ENCODE assay signal across 9 mouse cellular contexts in the genomic region with DNA sequence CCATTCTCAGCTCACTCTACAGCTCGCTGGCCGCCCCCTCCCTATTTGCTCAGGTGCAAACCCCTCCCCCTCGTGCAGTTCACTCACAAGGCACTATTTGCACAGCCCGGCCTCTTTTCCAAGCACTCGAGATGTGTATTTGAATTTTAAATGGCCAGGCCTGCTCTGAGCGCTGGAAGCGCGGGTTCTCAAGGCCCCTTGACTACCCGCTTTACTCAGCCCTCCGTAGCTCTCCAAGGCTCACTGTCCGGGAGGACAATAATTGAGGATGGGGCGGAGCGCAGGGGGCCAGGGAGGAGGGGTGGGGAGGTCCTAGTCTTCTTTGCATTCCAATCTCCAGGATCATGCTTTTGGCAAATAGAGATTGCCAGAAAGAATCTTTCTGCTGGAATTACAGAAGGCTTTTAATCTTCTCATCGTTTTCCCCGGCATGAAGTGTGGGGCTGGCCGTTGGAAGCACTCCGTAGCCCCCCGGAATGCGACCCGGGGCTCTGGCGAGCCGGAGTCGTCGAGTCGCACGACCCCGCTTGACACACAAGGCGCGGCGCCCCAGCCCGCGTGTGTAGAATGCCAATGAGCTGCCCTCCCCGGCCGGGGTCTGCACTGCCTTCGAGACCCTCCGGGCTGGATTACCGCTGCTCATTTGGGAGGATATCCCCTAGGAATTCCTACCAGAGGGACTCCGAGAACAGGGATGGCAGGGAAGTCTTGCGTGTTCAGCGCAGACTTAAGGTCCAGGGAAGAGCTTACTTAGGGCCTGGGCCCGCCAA. TPM values are rescaled to one million over a fixed set of nuclear protein-coding genes. Genes with fewer than 3 reads are reported as not detected.
DNase-seq lines count a peak whose midpoint lies in the region; ATAC-seq and TF ChIP-seq lines count a peak whose summit lies in the region.
"Had no signal": no experiment of that assay in that cellular context is flagged by ENCODE, and none has a peak within 500 bp of the region (broad histone marks: within the 10 kb centered on the region; RNA-seq: fewer than 3 reads in every experiment).

No protein-coding gene starts in this region.

- H3K9ac ChIP-seq in embryonic facial prominence, embryonic 13.5 days, result no peak overlapping the region
- H3K9ac ChIP-seq in limb, embryonic 11.5 days (ENCODE audit: low read length), result no peak overlapping the region
- H3K9ac ChIP-seq in midbrain, embryonic 15.5 days, result no peak overlapping the region

- H3K27me3 ChIP-seq in embryonic facial prominence, embryonic 13.5 days, result peaks cover 97% of the 10 kb centered on the region
- peaks cover 79% of the 10 kb centered on the region for H3K27me3 ChIP-seq in limb, embryonic 11.5 days (ENCODE audit: control insufficient read depth, insufficient read depth, low read length)
- H3K27me3 ChIP-seq in midbrain, embryonic 15.5 days (replicated peaks), result peaks cover 86% of the 10 kb centered on the region

- peak overlapping the region; percentile 72 for H3K4me2 ChIP-seq in embryonic facial prominence, embryonic 13.5 days
- peak overlapping the region; percentile 12; the same call in 1 of the 2 replicates for H3K4me2 ChIP-seq in limb, embryonic 11.5 days (ENCODE audit: low read depth, severe bottlenecking)
- H3K4me2 ChIP-seq in midbrain, embryonic 15.5 days, result peak overlapping the region; percentile 92

- H3K27ac ChIP-seq in embryonic facial prominence, embryonic 13.5 days, result no peak overlapping the region
- H3K27ac ChIP-seq in limb, embryonic 11.5 days (replicated peaks; ENCODE audit: low read depth, low read length), result no peak overlapping the region
- no peak overlapping the region for H3K27ac ChIP-seq in midbrain, embryonic 15.5 days
- H3K27ac ChIP-seq: kidney, postnatal 0 days had no signal

- TF ChIP-seq POLR2A in brain, embryonic 14.5 days (IDR thresholded peaks at IDR 0.05; ENCODE audit: borderline replicate concordance, extremely low read depth, insufficient read depth, insufficient read length, poor library complexity, severe bottlenecking), result no peak

- peak; percentile 69 for DNase-seq in brain, embryonic 14.5 days (ENCODE audit: low read depth)
- peak; percentile 56 for DNase-seq in limb, embryonic 11.5 days (ENCODE audit: low spot score)
- no peak for DNase-seq in B cell, adult 2 months
- DNase-seq in adipocyte (ENCODE audit: low spot score), result no peak
- no peak for DNase-seq in thymus, postnatal 14 days
- no peak for DNase-seq in adrenal gland, postnatal 10 days

- peaks cover 43% of the 10 kb centered on the region for H3K4me1 ChIP-seq in embryonic facial prominence, embryonic 13.5 days
- H3K4me1 ChIP-seq in limb, embryonic 11.5 days (ENCODE audit: control insufficient read depth, insufficient read depth, low read length), result peaks cover 15% of the 10 kb centered on the region; the same call in 1 of the 2 replicates
- peaks cover 58% of the 10 kb centered on the region for H3K4me1 ChIP-seq in midbrain, embryonic 15.5 days

- WGBS in embryonic facial prominence, embryonic 13.5 days, result 1% methylated on average over 41 of the region's 41 CpGs
- WGBS in limb, embryonic 11.5 days, result under 1% methylated on average over 41 of the region's 41 CpGs
- 2% methylated on average over 41 of the region's 41 CpGs for WGBS in midbrain, embryonic 15.5 days

- H3K9me3 ChIP-seq in embryonic facial prominence, embryonic 13.5 days, result no peaks in the 10 kb centered on the region
- H3K9me3 ChIP-seq in limb, embryonic 11.5 days (ENCODE audit: control insufficient read depth, low read length), result no peaks in the 10 kb centered on the region
- no peaks in the 10 kb centered on the region for H3K9me3 ChIP-seq in midbrain, embryonic 15.5 days

- ATAC-seq in embryonic facial prominence, embryonic 13.5 days (ENCODE audit: insufficient number of reproducible peaks, insufficient read depth, low FRiP score, low TSS enrichment, low read depth), result no peak
- no peak for ATAC-seq in limb, embryonic 11.5 days (ENCODE audit: insufficient number of reproducible peaks, low FRiP score, low TSS enrichment, low read depth)
- ATAC-seq in midbrain, embryonic 15.5 days (replicated peaks), result peak; percentile 28

- H3K36me3 ChIP-seq in embryonic facial prominence, embryonic 13.5 days, result no peaks in the 10 kb centered on the region
- no peaks in the 10 kb centered on the region for H3K36me3 ChIP-seq in limb, embryonic 11.5 days (ENCODE audit: control insufficient read depth, insufficient read depth, low read length)
- no peaks in the 10 kb centered on the region for H3K36me3 ChIP-seq in midbrain, embryonic 15.5 days (replicated peaks)

- H3K4me3 ChIP-seq in embryonic facial prominence, embryonic 13.5 days, result 0 out of 2 replicates have a peak overlapping the region, but pooled peaks have one; percentile 2
- H3K4me3 ChIP-seq in limb, embryonic 11.5 days (ENCODE audit: low read depth, low read length), result no peak overlapping the region
- no peak overlapping the region for H3K4me3 ChIP-seq in midbrain, embryonic 15.5 days

- no peak for TF ChIP-seq CTCF in brain, embryonic 14.5 days (IDR thresholded peaks at IDR 0.05; ENCODE audit: borderline replicate concordance, extremely low read depth, insufficient read depth, insufficient read length)

RNA-seq across cellular contexts. Expression of gene Shh, which starts 7.4 kb away (rescaled TPM):
- 6.0 and 6.6 TPM in 2 replicates for polyA plus RNA-seq in brain, embryonic 14.5 days (2012; rRNA removed)
- 1.0 TPM in 2 replicates for polyA plus RNA-seq in embryonic facial prominence, embryonic 13.5 days (2015; fragmentation: Nextera tagmentation; extraction: Ambion mirVana)
- polyA plus RNA-seq in limb, embryonic 11.5 days (2014; fragmentation: Nextera tagmentation; extraction: Ambion mirVana), result 1.2 and 1.3 TPM in 2 replicates
- polyA plus RNA-seq in midbrain, embryonic 15.5 days (2015; fragmentation: Nextera tagmentation; extraction: Ambion mirVana), result 1.1 and 1.4 TPM in 2 replicates
- total RNA-seq in adrenal gland, postnatal 10 days (2021), result 10 to 100 TPM; 16.4 to 17.5 TPM

Comparison
In these comparisons a context has a peak if more than half of its experiments do, and no peak if none do; other contexts are left out.
1. DNase-seq: peak in brain, embryonic 14.5 days (single experiment) and limb, embryonic 11.5 days (single experiment); none in B cell, adult 2 months (0 of 2), adipocyte (single experiment), thymus, postnatal 14 days (single experiment) and adrenal gland, postnatal 10 days (single experiment).
2. H3K4me2 ChIP-seq: peak in every context shown above with its lines; median percentile 92 in midbrain, embryonic 15.5 days; 72 in embryonic facial prominence, embryonic 13.5 days; 12 in limb, embryonic 11.5 days.